Mouse (Mus musculus) neutrophil, adult 5-6 weeks (primary cell): ENCODE measurements around the gene Orc6. TPM values are rescaled to one million over a fixed set of nuclear protein-coding genes. Genes with fewer than 3 reads are reported as not detected.

ENCODE experiments used
- ATAC-seq: fragments of 151-379, 151-347 bp; 2 replicates; pipeline ENCODE4 v1.8.0; 2017; ENCODE audit warnings: mild to moderate bottlenecking, moderate TSS enrichment; ENCODE audit not compliant: insufficient number of reproducible peaks, poor library complexity, low FRiP score, severe bottlenecking; ENCODE audit errors: extremely low read depth
- total RNA-seq: library from RNA; stranded (forward); fragments of 200-1000 nt; gene quantifications from 2 replicates; pipeline ENCODE4 v1.2.3, GENCODE M21; 2017

Orc6 gene
- 20.3 and 21.1 TPM in 2 replicates for total RNA-seq

DNA sequence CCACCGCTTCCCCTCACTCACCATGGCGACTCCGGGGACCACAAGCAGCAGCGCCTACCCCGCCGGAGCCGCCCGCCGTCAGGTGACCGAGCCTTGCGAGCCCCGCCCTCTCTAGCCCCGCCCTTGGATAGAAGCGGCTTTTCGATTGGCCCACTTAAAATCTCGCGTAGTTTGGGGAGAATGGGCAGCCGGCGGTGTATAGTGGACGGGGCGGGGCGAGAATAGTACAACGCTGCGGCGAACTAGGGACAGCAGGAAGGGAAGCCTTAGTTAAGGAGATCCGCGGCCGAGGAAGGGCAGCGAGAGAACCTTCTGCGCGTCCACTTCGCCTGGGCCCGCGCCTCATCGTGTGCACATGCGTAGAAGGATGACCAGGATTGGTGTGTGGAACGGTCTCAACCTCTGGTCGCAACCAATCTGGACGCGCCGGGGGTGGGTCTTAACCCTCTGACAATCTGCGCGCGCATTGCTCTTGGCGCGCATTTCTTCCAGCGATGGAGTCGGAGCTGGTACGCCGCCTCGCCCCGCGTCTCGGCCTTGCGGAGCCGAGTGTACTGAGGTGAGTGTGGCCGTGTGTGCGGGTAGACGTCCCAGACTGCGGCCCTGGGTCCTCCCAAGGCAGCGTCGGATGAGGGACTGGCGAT lies at the start of gene Orc6, which contains the start of gene Vps35:
Orc6 (plus strand) TSS at position 199 of the 644 bp plus-strand sequence.
Vps35 (minus strand) TSS at position 369 of the 644 bp plus-strand sequence.
- peak; percentile 90 for ATAC-seq

GRCm38 (mm10) chr8:85286846-85287245 lies 12.6 kb upstream of the Orc6 start:
- no peak for ATAC-seq

- peak; percentile 29; the same call in 1 of the 2 replicates for ATAC-seq
These were observed 615 bp upstream of the Orc6 start for GRCm38 (mm10) chr8:85298600-85299433.

DNA sequence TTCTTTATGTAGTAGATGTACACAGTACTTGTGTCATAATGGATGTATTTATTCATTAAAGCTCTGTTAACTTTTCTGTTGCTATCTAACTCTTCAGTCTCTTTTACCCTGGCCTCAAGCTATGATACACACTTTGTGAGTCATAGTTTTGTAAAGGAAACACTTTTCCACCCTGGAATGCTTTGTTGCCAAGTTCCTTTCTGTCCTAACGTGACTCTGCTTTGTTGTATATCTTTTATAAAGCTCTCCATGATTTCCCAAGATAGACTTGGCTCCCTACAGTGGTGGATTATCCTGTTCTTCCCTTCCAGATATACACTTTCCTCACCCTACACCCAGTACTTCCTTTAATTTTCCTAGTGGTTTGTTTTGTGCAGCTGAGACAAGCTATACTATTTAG lies 2.5 kb downstream of the Orc6 start:
- ATAC-seq: no peak

DNA sequence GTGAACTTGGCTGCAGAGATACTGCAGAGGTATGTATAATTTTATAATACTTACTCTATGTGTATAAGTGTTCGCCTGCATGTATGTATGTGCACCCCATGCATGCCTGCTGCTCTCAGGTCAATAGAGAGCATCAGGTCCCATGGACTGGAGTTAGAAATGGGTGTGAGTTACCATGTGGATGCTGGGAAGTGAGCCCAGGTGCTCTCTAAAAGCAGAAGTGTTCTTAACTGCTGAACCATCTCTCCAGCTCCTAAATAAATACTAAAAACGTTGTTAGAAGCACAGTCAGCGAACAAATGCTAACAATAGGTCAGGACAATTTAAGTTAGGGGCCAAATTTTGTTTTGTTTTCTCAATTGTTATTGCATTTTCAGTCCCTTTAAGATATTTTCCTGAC lies 3.5 kb downstream of the Orc6 start:
- ATAC-seq: no peak

- ATAC-seq: no peak
These were observed 4.1 kb downstream of the Orc6 start for GRCm38 (mm10) chr8:85303531-85303930.

- no peak for ATAC-seq
These were observed 9.1 kb downstream of the Orc6 start for GRCm38 (mm10) chr8:85308564-85308963.

- ATAC-seq: no peak
These were observed 12.3 kb downstream of the Orc6 start for GRCm38 (mm10) chr8:85311743-85312142.

GRCm38 (mm10) chr8:85313036-85313435 lies 13.6 kb downstream of the Orc6 start:
- ATAC-seq: no peak

DNA sequence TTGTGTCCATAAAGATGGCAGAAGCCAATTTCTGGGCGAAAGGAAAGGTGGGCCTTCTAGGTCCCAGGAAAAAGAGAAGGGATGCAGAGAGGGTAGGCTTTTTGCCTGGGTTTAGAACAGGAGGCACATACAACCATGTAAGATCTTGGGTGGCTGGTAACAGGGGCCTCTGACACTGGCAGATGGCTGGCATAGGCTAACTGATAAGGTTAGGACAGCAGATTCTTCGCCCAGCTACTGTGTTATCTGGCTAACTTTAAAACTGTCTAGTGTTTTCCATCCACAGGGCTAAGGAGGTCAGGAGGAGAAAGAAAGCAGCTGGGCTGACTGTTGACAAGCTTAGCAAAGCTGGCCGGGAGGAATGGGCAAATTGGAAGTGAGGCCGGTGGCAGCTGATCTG lies 19.1 kb downstream of the Orc6 start:
- no peak for ATAC-seq

DNA sequence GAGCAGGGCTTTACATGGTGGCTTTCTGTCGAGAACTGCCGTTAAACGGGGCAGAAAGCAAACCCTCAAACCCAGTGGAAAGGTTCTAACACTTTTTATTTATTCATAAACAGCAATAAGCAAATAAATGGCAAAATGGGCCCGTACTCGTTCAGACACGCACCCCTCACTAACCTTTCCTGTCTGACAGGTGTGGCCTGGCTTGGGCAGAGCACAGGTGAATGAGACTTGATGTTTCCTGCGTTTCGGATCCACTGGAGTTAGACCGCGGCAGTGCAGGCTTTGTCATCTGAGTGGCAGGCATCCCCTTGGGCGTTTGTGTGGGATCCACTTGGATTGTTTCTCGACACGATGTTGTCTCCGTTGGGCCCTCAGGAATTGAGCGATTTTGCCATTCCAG lies 22.5 kb downstream of the Orc6 start:
- no peak for ATAC-seq

DNA sequence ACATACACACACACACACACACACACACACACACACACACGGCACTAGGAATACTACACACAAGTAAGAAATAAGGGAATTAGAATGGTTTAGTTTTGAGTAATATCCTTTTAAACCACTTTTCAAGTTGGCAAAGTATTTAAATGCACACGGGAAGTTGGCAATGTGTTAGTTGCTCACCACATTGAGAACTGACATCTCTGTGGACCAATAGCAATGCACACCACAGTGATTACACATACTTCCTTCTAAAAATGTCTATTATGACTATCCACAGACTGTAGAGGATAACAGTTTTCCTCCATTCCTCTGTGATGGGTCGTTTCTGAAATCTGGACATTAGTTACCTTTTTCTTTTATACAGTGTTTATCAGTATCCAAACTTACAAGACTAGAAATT lies 23.7 kb downstream of the Orc6 start:
- ATAC-seq: no peak

GRCm38 (mm10) chr8:85327036-85327435 lies 27.6 kb downstream of the Orc6 start:
- no peak for ATAC-seq

- ATAC-seq: no peak
These were observed 30.1 kb downstream of the Orc6 start for GRCm38 (mm10) chr8:85329506-85329905.

- no peak for ATAC-seq
These were observed 35.7 kb downstream of the Orc6 start for GRCm38 (mm10) chr8:85335105-85335504.

GRCm38 (mm10) chr8:85336211-85336933 lies 36.9 kb downstream of the Orc6 start:
- no peak for ATAC-seq

DNA sequence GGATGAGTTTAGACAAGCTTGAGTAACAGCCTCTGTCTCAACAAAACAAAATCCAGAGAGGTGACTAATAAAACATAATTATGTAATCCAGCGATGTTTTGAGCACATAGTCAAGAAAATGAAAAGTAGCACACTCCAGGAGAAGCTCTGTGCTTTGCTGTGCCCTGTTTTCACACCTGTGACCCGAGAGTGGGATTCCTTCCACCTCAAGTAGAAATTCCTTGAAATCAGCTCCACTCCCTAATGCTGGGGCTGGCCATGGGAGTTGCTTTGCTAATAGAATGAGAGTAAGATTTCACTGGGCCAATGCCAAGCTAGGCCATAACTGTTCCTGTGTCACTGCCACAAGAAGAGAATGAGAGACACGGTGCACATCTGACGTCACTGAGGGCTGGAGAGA lies 38.2 kb downstream of the Orc6 start:
- no peak for ATAC-seq

DNA sequence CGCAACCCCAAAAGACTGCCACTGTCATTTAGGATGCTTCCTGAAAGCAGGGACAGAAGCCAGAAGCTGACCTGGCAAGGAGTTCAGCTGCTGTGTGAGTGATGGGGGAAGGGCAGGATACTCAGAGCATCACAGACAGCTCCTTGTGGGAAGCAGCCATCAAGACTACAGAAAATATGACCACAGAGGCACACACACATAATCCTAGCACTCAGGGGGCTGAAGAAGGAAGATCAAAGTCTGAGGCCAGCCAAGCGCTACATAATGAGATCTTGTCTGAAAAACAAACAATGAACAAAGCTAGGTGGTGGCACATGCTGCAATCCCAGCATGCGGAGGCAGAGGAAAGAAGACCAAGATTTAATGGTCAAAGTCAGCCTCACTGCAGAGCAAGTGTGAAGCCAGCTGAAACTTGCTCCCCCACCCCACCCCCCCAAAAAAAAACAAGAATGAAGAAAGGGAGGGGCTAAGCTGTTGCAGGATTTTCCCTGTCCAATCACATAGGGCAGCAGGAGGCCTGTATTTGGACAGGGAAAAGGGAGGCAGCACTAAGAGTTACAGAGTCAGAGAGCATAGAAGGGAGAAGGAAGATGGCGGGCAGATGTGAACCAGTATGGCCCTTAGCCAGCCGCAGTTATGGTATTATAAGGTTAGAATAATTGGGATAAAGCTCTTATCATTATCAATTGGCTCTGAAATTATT lies 40.6 kb downstream of the Orc6 start:
- ATAC-seq: no peak

- no peak for ATAC-seq
These were observed 53.9 kb downstream of the Orc6 start for GRCm38 (mm10) chr8:85353287-85353686.
